Mouse (Mus musculus) liver, embryonic 13.5 days (tissue): ENCODE data around the gene Jup. TPM values are rescaled to one million over a fixed set of nuclear protein-coding genes. Genes with fewer than 3 reads are reported as not detected.

Source experiments
- ATAC-seq: fragments of 200-750 bp; cut with Nextera tagmentation; 2 replicates; pipeline ENCODE4 v1.8.0; 2017; ENCODE audit warnings: low read depth, mild to moderate bottlenecking, moderate number of reproducible peaks, moderate library complexity
- DNase-seq: peaks from one replicate; pipeline ENCODE4 v3.0.0; 2022
- H3K27ac ChIP-seq: fragments of 300-500 bp; sonication (generic); 2 replicates; pipeline ENCODE4 v1.5.1; 2015; ENCODE audit warnings: moderate library complexity, mild to moderate bottlenecking, inconsistent platforms
- H3K27me3 ChIP-seq: fragments of 300-500 bp; sonication (generic); 2 replicates; pipeline ENCODE4 v1.6.1; 2015; ENCODE audit warnings: mild to moderate bottlenecking, inconsistent platforms
- H3K36me3 ChIP-seq: fragments of 300-500 bp; sonication (generic); 2 replicates; pipeline ENCODE4 v1.6.1; 2015; ENCODE audit warnings: mild to moderate bottlenecking, inconsistent platforms
- H3K4me1 ChIP-seq: fragments of 300-500 bp; sonication (generic); replicated peaks from 2 replicates; pipeline ENCODE4 v1.6.1; 2015; ENCODE audit warnings: inconsistent platforms
- H3K4me2 ChIP-seq: fragments of 300-500 bp; sonication (generic); 2 replicates; pipeline ENCODE4 v1.6.1; 2015; ENCODE audit warnings: inconsistent platforms, mild to moderate bottlenecking, moderate library complexity
- H3K4me3 ChIP-seq: fragments of 300-500 bp; sonication (generic); replicated peaks from 2 replicates; pipeline ENCODE4 v1.5.1; 2015; ENCODE audit warnings: mild to moderate bottlenecking, inconsistent platforms
- H3K9ac ChIP-seq: fragments of 300-500 bp; sonication (generic); 2 replicates; pipeline ENCODE4 v1.6.1; 2015; ENCODE audit warnings: mild to moderate bottlenecking, inconsistent platforms
- H3K9me3 ChIP-seq: fragments of 300-500 bp; sonication (generic); replicated peaks from 2 replicates; pipeline ENCODE4 v1.6.1; 2016; ENCODE audit warnings: inconsistent platforms
- WGBS: fragments of 180-500 bp; shearing (Covaris S2); methylation state at CpG from one replicate; pipeline ENCODE4 v1.1.7; 2015; ENCODE audit not compliant: insufficient replicate concordance; 5-methylcytosine and 5-hydroxymethylcytosine counted together
- polyA plus RNA-seq: library from polyadenylated mRNA; unstranded; fragments of >200 nt; fragmentation: Nextera tagmentation; extraction: Ambion mirVana; gene quantifications from 2 replicates; pipeline ENCODE4 v1.2.1, GENCODE M21; 2015

The Jup gene
- polyA plus RNA-seq, 1 experiment from 2014 or later: 13.2 TPM

- Histone ChIP-seq H3K9me3 (no peaks in the 10 kb centered on the region), H3K9ac (no peak overlapping the region), H3K4me3 (no peak overlapping the region), H3K4me1 (peaks cover 12% of the 10 kb centered on the region), H3K4me2 (no peak overlapping the region), H3K27ac (no peak overlapping the region), H3K36me3 (peaks cover 8% of the 10 kb centered on the region; the same call in 1 of the 2 replicates), H3K27me3 (no peaks in the 10 kb centered on the region)
- DNase-seq (peak; percentile 74), ATAC-seq (peak; percentile 63)
- WGBS: 17% methylated on average over 7 of the region's 7 CpGs
Measured at GRCm38 (mm10) chr11:100425851-100426250, 28.3 kb upstream of the Jup start.

- 73% methylated on average over 7 of the region's 7 CpGs for WGBS
- no peak for ATAC-seq
- no peak overlapping the region for H3K27ac ChIP-seq
- H3K9ac ChIP-seq: no peak overlapping the region
- no peak for DNase-seq
- no peaks in the 10 kb centered on the region for H3K9me3 ChIP-seq
- H3K36me3 ChIP-seq: no peaks in the 10 kb centered on the region; the same call in 1 of the 2 replicates
- no peak overlapping the region for H3K4me3 ChIP-seq
- H3K27me3 ChIP-seq: no peaks in the 10 kb centered on the region
- H3K4me2 ChIP-seq: no peak overlapping the region
- H3K4me1 ChIP-seq: peaks cover 12% of the 10 kb centered on the region
Measured at GRCm38 (mm10) chr11:100423836-100424235, 26.3 kb upstream of the Jup start.

- peaks cover 5% of the 10 kb centered on the region for H3K27me3 ChIP-seq
- H3K9ac ChIP-seq: no peak overlapping the region
- no peak overlapping the region for H3K4me3 ChIP-seq
- H3K4me2 ChIP-seq: no peak overlapping the region
- no peaks in the 10 kb centered on the region; the same call in 1 of the 2 replicates for H3K36me3 ChIP-seq
- no peak for DNase-seq
- no peak for ATAC-seq
- H3K9me3 ChIP-seq: no peaks in the 10 kb centered on the region
- peaks cover 12% of the 10 kb centered on the region for H3K4me1 ChIP-seq
- no peak overlapping the region for H3K27ac ChIP-seq
- 77% methylated on average over 8 of the region's 8 CpGs for WGBS
Measured at GRCm38 (mm10) chr11:100421537-100421936, 24.0 kb upstream of the Jup start.

GRCm38 (mm10) chr11:100414914-100415822 lies 17.6 kb upstream of the Jup start, which contains the start of gene Fkbp10:
Gene Fkbp10 (plus strand): TSS chr11:100415697.
- Histone ChIP-seq H3K27ac (peak within 1 kb of the TSS; percentile 39), H3K27me3 (peaks cover 48% of the 10 kb centered on the region), H3K9me3 (no peaks in the 10 kb centered on the region), H3K4me2 (peak within 1 kb of the TSS; percentile 65), H3K4me3 (peak within 1 kb of the TSS; percentile 58), H3K36me3 (no peaks in the 10 kb centered on the region), H3K9ac (peak within 1 kb of the TSS; percentile 55), H3K4me1 (peaks cover 18% of the 10 kb centered on the region)
- peak; percentile 37 for ATAC-seq
- 2% methylated on average over 30 of the region's 31 CpGs for WGBS
- no peak for DNase-seq

GRCm38 (mm10) chr11:100414021-100414913 lies 16.7 kb upstream of the Jup start, which contains the start of gene P3h4:
Gene P3h4 (minus strand): TSS chr11:100414836.
- DNase-seq: peak; percentile 29
- no peaks in the 10 kb centered on the region for H3K36me3 ChIP-seq
- peaks cover 18% of the 10 kb centered on the region for H3K4me1 ChIP-seq
- WGBS: 3% methylated on average over 93 of the region's 93 CpGs
- peak within 1 kb of the TSS; percentile 39 for H3K27ac ChIP-seq
- peak within 1 kb of the TSS; percentile 58 for H3K4me3 ChIP-seq
- H3K9me3 ChIP-seq: no peaks in the 10 kb centered on the region
- peak; percentile 78 for ATAC-seq
- peak within 1 kb of the TSS; percentile 55 for H3K9ac ChIP-seq
- peaks cover 48% of the 10 kb centered on the region for H3K27me3 ChIP-seq
- H3K4me2 ChIP-seq: peak within 1 kb of the TSS; percentile 65

- ATAC-seq: no peak
- Histone ChIP-seq H3K27ac (no peak overlapping the region), H3K27me3 (peaks cover 48% of the 10 kb centered on the region), H3K4me3 (peak overlapping the region; percentile 58), H3K36me3 (no peaks in the 10 kb centered on the region), H3K9ac (peak overlapping the region; percentile 55; the same call in 1 of the 2 replicates), H3K9me3 (no peaks in the 10 kb centered on the region), H3K4me1 (peaks cover 18% of the 10 kb centered on the region), H3K4me2 (peak overlapping the region; percentile 65)
- no peak for DNase-seq
- 60% methylated on average over 11 of the region's 11 CpGs for WGBS
Measured at GRCm38 (mm10) chr11:100413541-100413940, 16.0 kb upstream of the Jup start.

- ATAC-seq: no peak
- Histone ChIP-seq H3K4me3 (no peak overlapping the region), H3K36me3 (no peaks in the 10 kb centered on the region), H3K27me3 (peaks cover 46% of the 10 kb centered on the region), H3K9me3 (no peaks in the 10 kb centered on the region), H3K27ac (no peak overlapping the region), H3K4me2 (no peak overlapping the region), H3K4me1 (peaks cover 18% of the 10 kb centered on the region), H3K9ac (no peak overlapping the region)
- 54% methylated on average over 11 of the region's 11 CpGs for WGBS
- DNase-seq: no peak
Measured at GRCm38 (mm10) chr11:100411736-100412135, 14.2 kb upstream of the Jup start.

- Histone ChIP-seq H3K27ac (no peak overlapping the region), H3K36me3 (no peaks in the 10 kb centered on the region), H3K9ac (no peak overlapping the region), H3K9me3 (no peaks in the 10 kb centered on the region), H3K4me1 (peaks cover 13% of the 10 kb centered on the region), H3K27me3 (peaks cover 25% of the 10 kb centered on the region), H3K4me2 (no peak overlapping the region), H3K4me3 (no peak overlapping the region)
- no peak for DNase-seq
- 63% methylated on average over 3 of the region's 3 CpGs for WGBS
- ATAC-seq: no peak
Measured at GRCm38 (mm10) chr11:100409686-100410085, 12.1 kb upstream of the Jup start.

- Histone ChIP-seq H3K4me2 (no peak overlapping the region), H3K36me3 (no peaks in the 10 kb centered on the region), H3K9ac (no peak overlapping the region), H3K27ac (no peak overlapping the region), H3K4me3 (no peak overlapping the region), H3K27me3 (peaks cover 18% of the 10 kb centered on the region), H3K9me3 (no peaks in the 10 kb centered on the region), H3K4me1 (peaks cover 6% of the 10 kb centered on the region)
- DNase-seq: no peak
- 81% methylated on average over 12 of the region's 12 CpGs for WGBS
- ATAC-seq: no peak
Measured at GRCm38 (mm10) chr11:100408835-100409462, 11.4 kb upstream of the Jup start.

- Histone ChIP-seq H3K4me2 (no peak overlapping the region), H3K4me1 (peaks cover 10% of the 10 kb centered on the region), H3K36me3 (no peaks in the 10 kb centered on the region), H3K27ac (no peak overlapping the region), H3K4me3 (no peak overlapping the region), H3K9me3 (no peaks in the 10 kb centered on the region), H3K27me3 (peaks cover 11% of the 10 kb centered on the region), H3K9ac (no peak overlapping the region)
- WGBS: 32% methylated on average over 10 of the region's 10 CpGs
- peak; percentile 29 for DNase-seq
- no peak for ATAC-seq
Measured at GRCm38 (mm10) chr11:100408076-100408834, 10.7 kb upstream of the Jup start.
